Mouse (Mus musculus): ENCODE results near the gene Pacrg. TPM values are rescaled to one million over a fixed set of nuclear protein-coding genes. Genes with fewer than 3 reads are reported as not detected.

The Pacrg gene
- polyA plus RNA-seq, 1 experiment from 2014 or later, result 1.0 TPM

Other genes with a start within 250 kb of the Pacrg start
- gene Prkn, start 73 bp upstream of the Pacrg start, polyA plus RNA-seq (2015; fragmentation: Nextera tagmentation; extraction: Ambion mirVana), result 2.0 and 2.3 TPM in 2 replicates

Measured in stomach, embryonic 15.5 days (tissue).